Mouse (Mus musculus) cerebral cortex, adult 2 months (tissue): ENCODE measurements around the gene Mycl.

Source experiments
- WGBS: fragments of 180-500 bp; shearing (Covaris S2); methylation state at CpG from one replicate; pipeline ENCODE4 v1.1.7; 2018; 5-methylcytosine and 5-hydroxymethylcytosine counted together

Gene Mycl

GRCm38 (mm10) chr4:122981238-122981637 is 14.2 kb upstream of the Mycl start:
- 91% methylated on average over 7 of the region's 7 CpGs for WGBS

- WGBS = 75% methylated on average over 3 of the region's 3 CpGs
Measured at GRCm38 (mm10) chr4:122981930-122982329, 13.5 kb upstream of the Mycl start.

GRCm38 (mm10) chr4:122982537-122982936 is 12.9 kb upstream of the Mycl start:
- WGBS = 61% methylated on average over 3 of the region's 3 CpGs

- WGBS = 47% methylated on average over 17 of the region's 17 CpGs
Measured at GRCm38 (mm10) chr4:122983486-122984261, 11.8 kb upstream of the Mycl start.

GRCm38 (mm10) chr4:122985110-122985509 is 10.3 kb upstream of the Mycl start:
- WGBS = 11% methylated on average over 8 of the region's 8 CpGs

GRCm38 (mm10) chr4:122987421-122987820 is 8.0 kb upstream of the Mycl start:
- 90% methylated on average over 4 of the region's 4 CpGs for WGBS

GRCm38 (mm10) chr4:122988004-122988403 is 7.4 kb upstream of the Mycl start:
- 70% methylated on average over 3 of the region's 3 CpGs for WGBS

GRCm38 (mm10) chr4:122991177-122991576 is 4.3 kb upstream of the Mycl start:
- WGBS = 69% methylated on average over 1 of the region's 1 CpGs

GRCm38 (mm10) chr4:122992276-122992675 is 3.2 kb upstream of the Mycl start:
- whole genome bisulfite sequencing = 73% methylated on average over 3 of the region's 3 CpGs

- under 1% methylated on average over 32 of the region's 32 CpGs for WGBS
Measured at GRCm38 (mm10) chr4:122996221-122996617, 767 bp downstream of the Mycl start.

GRCm38 (mm10) chr4:122996618-122997381 is 1.3 kb downstream of the Mycl start:
- WGBS = under 1% methylated on average over 45 of the region's 47 CpGs

- WGBS = 37% methylated on average over 12 of the region's 12 CpGs
Measured at GRCm38 (mm10) chr4:122998537-122999262, 3.2 kb downstream of the Mycl start.

- WGBS = 48% methylated on average over 4 of the region's 4 CpGs
Measured at GRCm38 (mm10) chr4:122999263-122999691, 3.8 kb downstream of the Mycl start.

GRCm38 (mm10) chr4:123000130-123000529 is 4.7 kb downstream of the Mycl start:
- WGBS = 77% methylated on average over 14 of the region's 14 CpGs

- 63% methylated on average over 17 of the region's 17 CpGs for WGBS
Measured at GRCm38 (mm10) chr4:123000617-123001342, 5.3 kb downstream of the Mycl start.

- 34% methylated on average over 15 of the region's 15 CpGs for WGBS
Measured at GRCm38 (mm10) chr4:123005054-123005966, 9.9 kb downstream of the Mycl start.

- 91% methylated on average over 4 of the region's 4 CpGs for WGBS
Measured at GRCm38 (mm10) chr4:123012501-123012900, 17.0 kb downstream of the Mycl start.

GRCm38 (mm10) chr4:123013346-123013945 is 18.0 kb downstream of the Mycl start:
- WGBS = 24% methylated on average over 5 of the region's 5 CpGs

- 20% methylated on average over 3 of the region's 3 CpGs for WGBS
Measured at GRCm38 (mm10) chr4:123013949-123014406, 18.5 kb downstream of the Mycl start.
